Mouse (Mus musculus): ENCODE data around the gene Pabpc4. TPM values are rescaled to one million over a fixed set of nuclear protein-coding genes. Genes with fewer than 3 reads are reported as not detected.
"Not testable (repeated sequence)": the region's sequence is repeated elsewhere in the genome, so short reads cannot be mapped to it uniquely, and the experiment has no call there.

Gene Pabpc4
- polyA plus RNA-seq, 1 experiment from 2014 or later, result 32.9 TPM

GRCm38 (mm10) chr4:123293661-123294443, 31.7 kb downstream of the Pabpc4 start:
- WGBS, result 86% methylated on average over 7 of the region's 7 CpGs
- ATAC-seq (ENCODE audit: low FRiP score) (no peak), DNase-seq (ENCODE audit: low spot score) (no peak)
- no peak overlapping the region for H3K4me3 ChIP-seq (replicated peaks; ENCODE audit: low read length)
- H3K27ac ChIP-seq, result no peak overlapping the region
- H3K27me3 ChIP-seq (ENCODE audit: control insufficient read depth, insufficient read depth, low read length), result no peaks in the 10 kb centered on the region
- H3K9me3 ChIP-seq (ENCODE audit: control insufficient read depth, low read length), result no peaks in the 10 kb centered on the region
- no peak overlapping the region for H3K9ac ChIP-seq
- no peaks in the 10 kb centered on the region for H3K4me1 ChIP-seq (replicated peaks; ENCODE audit: control insufficient read depth, insufficient read depth, low read length)
- H3K36me3 ChIP-seq (replicated peaks; ENCODE audit: control insufficient read depth, insufficient read depth), result peaks cover 93% of the 10 kb centered on the region
- no peak overlapping the region for H3K4me2 ChIP-seq (replicated peaks)

GRCm38 (mm10) chr4:123295026-123295425, 32.9 kb downstream of the Pabpc4 start:
- WGBS, result 93% methylated on average over 15 of the region's 15 CpGs
- not testable (repeated sequence) for H3K27me3 ChIP-seq (ENCODE audit: control insufficient read depth, insufficient read depth, low read length); H3K4me3 ChIP-seq (replicated peaks; ENCODE audit: low read length); H3K4me1 ChIP-seq (replicated peaks; ENCODE audit: control insufficient read depth, insufficient read depth, low read length); DNase-seq (ENCODE audit: low spot score); H3K9me3 ChIP-seq (ENCODE audit: control insufficient read depth, low read length); H3K27ac ChIP-seq; H3K9ac ChIP-seq; H3K4me2 ChIP-seq (replicated peaks); ATAC-seq (ENCODE audit: low FRiP score)
- H3K36me3 ChIP-seq (replicated peaks; ENCODE audit: control insufficient read depth, insufficient read depth), result peaks cover 93% of the 10 kb centered on the region

- DNase-seq (ENCODE audit: low spot score) (no peak), ATAC-seq (ENCODE audit: low FRiP score) (no peak)
- Histone ChIP-seq H3K4me2 (replicated peaks) (no peak overlapping the region), H3K9ac (no peak overlapping the region), H3K27me3 (ENCODE audit: control insufficient read depth, insufficient read depth, low read length) (no peaks in the 10 kb centered on the region), H3K4me1 (replicated peaks; ENCODE audit: control insufficient read depth, insufficient read depth, low read length) (no peaks in the 10 kb centered on the region), H3K27ac (no peak overlapping the region), H3K4me3 (replicated peaks; ENCODE audit: low read length) (no peak overlapping the region), H3K36me3 (replicated peaks; ENCODE audit: control insufficient read depth, insufficient read depth) (peaks cover 98% of the 10 kb centered on the region), H3K9me3 (ENCODE audit: control insufficient read depth, low read length) (no peaks in the 10 kb centered on the region)
- 93% methylated on average over 21 of the region's 21 CpGs for WGBS
Observed at GRCm38 (mm10) chr4:123295516-123296147, 33.5 kb downstream of the Pabpc4 start.

GRCm38 (mm10) chr4:123296148-123296534, 34.0 kb downstream of the Pabpc4 start:
- ATAC-seq (ENCODE audit: low FRiP score), result no peak
- WGBS, result 89% methylated on average over 5 of the region's 5 CpGs

GRCm38 (mm10) chr4:123297195-123297960, 35.2 kb downstream of the Pabpc4 start:
- Histone ChIP-seq H3K4me2 (replicated peaks) (no peak overlapping the region), H3K27ac (no peak overlapping the region), H3K9me3 (ENCODE audit: control insufficient read depth, low read length) (no peaks in the 10 kb centered on the region), H3K36me3 (replicated peaks; ENCODE audit: control insufficient read depth, insufficient read depth) (peaks cover 93% of the 10 kb centered on the region), H3K27me3 (ENCODE audit: control insufficient read depth, insufficient read depth, low read length) (no peaks in the 10 kb centered on the region), H3K9ac (no peak overlapping the region), H3K4me1 (replicated peaks; ENCODE audit: control insufficient read depth, insufficient read depth, low read length) (no peaks in the 10 kb centered on the region), H3K4me3 (replicated peaks; ENCODE audit: low read length) (no peak overlapping the region)
- ATAC-seq (ENCODE audit: low FRiP score), result no peak
- WGBS, result 89% methylated on average over 22 of the region's 22 CpGs
- no peak for DNase-seq (ENCODE audit: low spot score)

More at GRCm38 (mm10) chr4:123296148-123296534, 34.0 kb downstream of the Pabpc4 start:
- H3K9me3 ChIP-seq (ENCODE audit: control insufficient read depth, low read length), result no peaks in the 10 kb centered on the region
- no peaks in the 10 kb centered on the region for H3K27me3 ChIP-seq (ENCODE audit: control insufficient read depth, insufficient read depth, low read length)
- no peak overlapping the region for H3K4me2 ChIP-seq (replicated peaks)
- H3K27ac ChIP-seq, result no peak overlapping the region
- no peak for DNase-seq (ENCODE audit: low spot score)
- no peaks in the 10 kb centered on the region for H3K4me1 ChIP-seq (replicated peaks; ENCODE audit: control insufficient read depth, insufficient read depth, low read length)
- H3K4me3 ChIP-seq (replicated peaks; ENCODE audit: low read length), result no peak overlapping the region
- peaks cover 97% of the 10 kb centered on the region for H3K36me3 ChIP-seq (replicated peaks; ENCODE audit: control insufficient read depth, insufficient read depth)
- H3K9ac ChIP-seq, result no peak overlapping the region

GRCm38 (mm10) chr4:123298226-123298625, 36.1 kb downstream of the Pabpc4 start:
- no peaks in the 10 kb centered on the region for H3K9me3 ChIP-seq (ENCODE audit: control insufficient read depth, low read length)
- H3K9ac ChIP-seq, result no peak overlapping the region
- no peaks in the 10 kb centered on the region for H3K4me1 ChIP-seq (replicated peaks; ENCODE audit: control insufficient read depth, insufficient read depth, low read length)
- H3K27me3 ChIP-seq (ENCODE audit: control insufficient read depth, insufficient read depth, low read length), result no peaks in the 10 kb centered on the region
- H3K4me3 ChIP-seq (replicated peaks; ENCODE audit: low read length), result no peak overlapping the region
- WGBS, result 93% methylated on average over 4 of the region's 4 CpGs
- no peak overlapping the region for H3K4me2 ChIP-seq (replicated peaks)
- DNase-seq (ENCODE audit: low spot score) (no peak), ATAC-seq (ENCODE audit: low FRiP score) (no peak)
- no peak overlapping the region for H3K27ac ChIP-seq
- H3K36me3 ChIP-seq (replicated peaks; ENCODE audit: control insufficient read depth, insufficient read depth), result peaks cover 89% of the 10 kb centered on the region

- Histone ChIP-seq H3K27ac (no peak overlapping the region), H3K4me2 (replicated peaks) (no peak overlapping the region), H3K36me3 (replicated peaks; ENCODE audit: control insufficient read depth, insufficient read depth) (peaks cover 84% of the 10 kb centered on the region), H3K27me3 (ENCODE audit: control insufficient read depth, insufficient read depth, low read length) (no peaks in the 10 kb centered on the region), H3K4me1 (replicated peaks; ENCODE audit: control insufficient read depth, insufficient read depth, low read length) (no peaks in the 10 kb centered on the region), H3K4me3 (replicated peaks; ENCODE audit: low read length) (no peak overlapping the region), H3K9me3 (ENCODE audit: control insufficient read depth, low read length) (no peaks in the 10 kb centered on the region), H3K9ac (no peak overlapping the region)
- DNase-seq (ENCODE audit: low spot score) (no peak), ATAC-seq (ENCODE audit: low FRiP score) (no peak)
- 89% methylated on average over 11 of the region's 11 CpGs for WGBS
Observed at GRCm38 (mm10) chr4:123298980-123299670, 37.0 kb downstream of the Pabpc4 start.

GRCm38 (mm10) chr4:123305789-123306188, 43.6 kb downstream of the Pabpc4 start:
- no peaks in the 10 kb centered on the region for H3K9me3 ChIP-seq (ENCODE audit: control insufficient read depth, low read length)
- no peak overlapping the region for H3K9ac ChIP-seq
- peaks cover 20% of the 10 kb centered on the region for H3K36me3 ChIP-seq (replicated peaks; ENCODE audit: control insufficient read depth, insufficient read depth)
- no peak overlapping the region for H3K4me2 ChIP-seq (replicated peaks)
- H3K4me3 ChIP-seq (replicated peaks; ENCODE audit: low read length), result no peak overlapping the region
- WGBS, result 42% methylated on average over 3 of the region's 3 CpGs
- H3K27ac ChIP-seq, result no peak overlapping the region
- no peaks in the 10 kb centered on the region for H3K27me3 ChIP-seq (ENCODE audit: control insufficient read depth, insufficient read depth, low read length)
- H3K4me1 ChIP-seq (replicated peaks; ENCODE audit: control insufficient read depth, insufficient read depth, low read length), result no peaks in the 10 kb centered on the region
- ATAC-seq (ENCODE audit: low FRiP score) (peak; percentile 37; the same call in 1 of the 2 replicates), DNase-seq (ENCODE audit: low spot score) (peak; percentile 73)

GRCm38 (mm10) chr4:123306999-123307398, 44.8 kb downstream of the Pabpc4 start:
- DNase-seq (ENCODE audit: low spot score), result no peak
- H3K36me3 ChIP-seq (replicated peaks; ENCODE audit: control insufficient read depth, insufficient read depth), result peaks cover 12% of the 10 kb centered on the region
- no peak overlapping the region for H3K4me3 ChIP-seq (replicated peaks; ENCODE audit: low read length)
- H3K4me2 ChIP-seq (replicated peaks), result no peak overlapping the region
- WGBS, result 92% methylated on average over 10 of the region's 10 CpGs
- H3K9me3 ChIP-seq (ENCODE audit: control insufficient read depth, low read length), result no peaks in the 10 kb centered on the region
- no peak overlapping the region for H3K9ac ChIP-seq
- no peaks in the 10 kb centered on the region for H3K4me1 ChIP-seq (replicated peaks; ENCODE audit: control insufficient read depth, insufficient read depth, low read length)
- H3K27me3 ChIP-seq (ENCODE audit: control insufficient read depth, insufficient read depth, low read length), result no peaks in the 10 kb centered on the region
- H3K27ac ChIP-seq, result no peak overlapping the region
- ATAC-seq (ENCODE audit: low FRiP score), result no peak

Data from hindbrain, embryonic 14.5 days (tissue).